In genomic region chr7:30251956-30252954, GRCm38 (mm10) we compare ENCODE assay signal across 13 mouse cellular contexts. TPM values are rescaled to one million over a fixed set of nuclear protein-coding genes. Genes with fewer than 3 reads are reported as not detected.
DNase-seq lines count a peak whose midpoint lies in the region; ATAC-seq lines count a peak whose summit lies in the region.
"Had no signal": no experiment of that assay in that cellular context is flagged by ENCODE, and none has a peak within 500 bp of the region (broad histone marks: within the 10 kb centered on the region; RNA-seq: fewer than 3 reads in every experiment).

No protein-coding gene starts in this region.

- H3K36me3 ChIP-seq in heart, embryonic 12.5 days = peaks cover 57% of the 10 kb centered on the region
- 0 out of 2 replicates have a peak, but pooled peaks cover 4% of the 10 kb centered on the region for H3K36me3 ChIP-seq in intestine, embryonic 15.5 days
- H3K36me3 ChIP-seq in midbrain, embryonic 10.5 days = peaks cover 90% of the 10 kb centered on the region

- no peaks in the 10 kb centered on the region for H3K4me1 ChIP-seq in heart, embryonic 12.5 days (replicated peaks)
- H3K4me1 ChIP-seq in intestine, embryonic 15.5 days (replicated peaks) = no peaks in the 10 kb centered on the region
- no peaks in the 10 kb centered on the region for H3K4me1 ChIP-seq in midbrain, embryonic 10.5 days
- H3K4me1 ChIP-seq: limb, embryonic 15.5 days had no signal

- H3K9ac ChIP-seq in heart, embryonic 12.5 days = no peak overlapping the region
- no peak overlapping the region for H3K9ac ChIP-seq in intestine, embryonic 15.5 days
- H3K9ac ChIP-seq: limb, embryonic 15.5 days had no signal

- no peak overlapping the region for H3K4me2 ChIP-seq in heart, embryonic 12.5 days
- H3K4me2 ChIP-seq in intestine, embryonic 15.5 days (replicated peaks) = no peak overlapping the region
- H3K4me2 ChIP-seq: limb, embryonic 15.5 days had no signal

- WGBS in heart, embryonic 12.5 days = 83% methylated on average over 12 of the region's 12 CpGs
- 74% methylated on average over 12 of the region's 12 CpGs for WGBS in intestine, embryonic 15.5 days
- 88% methylated on average over 12 of the region's 12 CpGs for WGBS in midbrain, embryonic 10.5 days

- no peak for ATAC-seq in heart, embryonic 12.5 days (ENCODE audit: insufficient number of reproducible peaks, low FRiP score)
- peak; percentile 63 for ATAC-seq in intestine, embryonic 15.5 days

- H3K27ac ChIP-seq in heart, embryonic 12.5 days (ENCODE audit: poor library complexity, severe bottlenecking) = no peak overlapping the region
- H3K27ac ChIP-seq in intestine, embryonic 15.5 days = no peak overlapping the region
- H3K27ac ChIP-seq in midbrain, embryonic 10.5 days (replicated peaks) = no peak overlapping the region
- H3K27ac ChIP-seq: limb, embryonic 15.5 days had no signal

- H3K27me3 ChIP-seq in heart, embryonic 12.5 days (replicated peaks) = no peaks in the 10 kb centered on the region
- no peaks in the 10 kb centered on the region for H3K27me3 ChIP-seq in intestine, embryonic 15.5 days (replicated peaks)
- H3K27me3 ChIP-seq in midbrain, embryonic 10.5 days (ENCODE audit: low read depth, poor library complexity, severe bottlenecking) = no peaks in the 10 kb centered on the region
- H3K27me3 ChIP-seq: limb, embryonic 15.5 days had no signal

- H3K9me3 ChIP-seq in heart, embryonic 12.5 days (replicated peaks) = no peaks in the 10 kb centered on the region
- no peaks in the 10 kb centered on the region for H3K9me3 ChIP-seq in intestine, embryonic 15.5 days
- H3K9me3 ChIP-seq in midbrain, embryonic 10.5 days (replicated peaks) = no peaks in the 10 kb centered on the region
- H3K9me3 ChIP-seq: limb, embryonic 15.5 days had no signal

- H3K4me3 ChIP-seq in heart, embryonic 12.5 days = no peak overlapping the region
- no peak overlapping the region for H3K4me3 ChIP-seq in intestine, embryonic 15.5 days (replicated peaks)
- H3K4me3 ChIP-seq in midbrain, embryonic 10.5 days = no peak overlapping the region
- H3K4me3 ChIP-seq: limb, embryonic 15.5 days had no signal

- peak; percentile 94 for DNase-seq in heart, adult 11 months
- DNase-seq in R1 (ENCODE audit: low read depth, low spot score) = peak; percentile 46
- DNase-seq in lung, postnatal 14 days = peak; percentile 34
- no peak for DNase-seq in right cerebral cortex, postnatal 10 days (ENCODE audit: low spot score in 2 of 2)
- DNase-seq in midbrain, embryonic 10.5 days (ENCODE audit: low spot score) = no peak
- no peak for DNase-seq in right cerebral cortex, postnatal 25 days
- DNase-seq: cerebellum, adult 18-20 months had no signal

RNA-seq across cellular contexts. Expression of gene Ovol3, which starts 16.7 kb away (rescaled TPM):
- not detected in 2 replicates for polyA plus RNA-seq in heart, embryonic 12.5 days (2016; fragmentation: Nextera tagmentation; extraction: Ambion mirVana)
- not detected in 2 replicates for polyA plus RNA-seq in intestine, embryonic 15.5 days (2015; fragmentation: Nextera tagmentation; extraction: Ambion mirVana)
- polyA plus RNA-seq in midbrain, embryonic 10.5 days (2016; fragmentation: Nextera tagmentation; extraction: Ambion mirVana) = not detected in 2 replicates
- polyA plus RNA-seq: C2C12; large intestine, adult 2 months; small intestine, adult 2 months had no signal

RNA-seq across cellular contexts. Expression of gene Tbcb, which starts 20.2 kb away (rescaled TPM):
- polyA plus RNA-seq in heart, embryonic 12.5 days (2016; fragmentation: Nextera tagmentation; extraction: Ambion mirVana) = 155 and 162 TPM in 2 replicates
- 136 and 148 TPM in 2 replicates for polyA plus RNA-seq in intestine, embryonic 15.5 days (2015; fragmentation: Nextera tagmentation; extraction: Ambion mirVana)
- 274 and 283 TPM in 2 replicates for polyA plus RNA-seq in midbrain, embryonic 10.5 days (2016; fragmentation: Nextera tagmentation; extraction: Ambion mirVana)

RNA-seq across cellular contexts. Expression of gene Polr2i, which starts 20.5 kb away (rescaled TPM):
- 101 and 105 TPM in 2 replicates for polyA plus RNA-seq in heart, embryonic 12.5 days (2016; fragmentation: Nextera tagmentation; extraction: Ambion mirVana)
- polyA plus RNA-seq in intestine, embryonic 15.5 days (2015; fragmentation: Nextera tagmentation; extraction: Ambion mirVana) = 115 and 116 TPM in 2 replicates
- polyA plus RNA-seq in midbrain, embryonic 10.5 days (2016; fragmentation: Nextera tagmentation; extraction: Ambion mirVana) = 155 and 162 TPM in 2 replicates

RNA-seq across cellular contexts. Expression of gene Thap8, which starts 27.6 kb away (rescaled TPM):
- polyA plus RNA-seq in heart, embryonic 12.5 days (2016; fragmentation: Nextera tagmentation; extraction: Ambion mirVana) = 0.27 and 0.32 TPM in 2 replicates
- 0.34 and 0.56 TPM in 2 replicates for polyA plus RNA-seq in intestine, embryonic 15.5 days (2015; fragmentation: Nextera tagmentation; extraction: Ambion mirVana)
- 0.32 and 0.55 TPM in 2 replicates for polyA plus RNA-seq in midbrain, embryonic 10.5 days (2016; fragmentation: Nextera tagmentation; extraction: Ambion mirVana)
- polyA plus RNA-seq: large intestine, adult 2 months had no signal

RNA-seq across cellular contexts. Expression of gene Wdr62, which starts 28.0 kb away (rescaled TPM):
- polyA plus RNA-seq in heart, embryonic 12.5 days (2016; fragmentation: Nextera tagmentation; extraction: Ambion mirVana) = 9.3 and 9.9 TPM in 2 replicates
- 6.6 and 8.4 TPM in 2 replicates for polyA plus RNA-seq in intestine, embryonic 15.5 days (2015; fragmentation: Nextera tagmentation; extraction: Ambion mirVana)
- 18.0 and 21.6 TPM in 2 replicates for polyA plus RNA-seq in midbrain, embryonic 10.5 days (2016; fragmentation: Nextera tagmentation; extraction: Ambion mirVana)

Comparison
In these comparisons a context has a peak if more than half of its experiments do, and no peak if none do; other contexts are left out.
1. DNase-seq: peak in heart, adult 11 months (single experiment), R1 (single experiment) and lung, postnatal 14 days (single experiment); none in right cerebral cortex, postnatal 10 days (0 of 2), midbrain, embryonic 10.5 days (single experiment) and right cerebral cortex, postnatal 25 days (single experiment).